Mouse (Mus musculus) cerebellum, adult 11 months (tissue): Measurements from ENCODE around the gene Bmp7.

ENCODE experiments used
- DNase-seq: peaks from one replicate; pipeline ENCODE4 v3.0.0; 2022

Gene Bmp7

DNA sequence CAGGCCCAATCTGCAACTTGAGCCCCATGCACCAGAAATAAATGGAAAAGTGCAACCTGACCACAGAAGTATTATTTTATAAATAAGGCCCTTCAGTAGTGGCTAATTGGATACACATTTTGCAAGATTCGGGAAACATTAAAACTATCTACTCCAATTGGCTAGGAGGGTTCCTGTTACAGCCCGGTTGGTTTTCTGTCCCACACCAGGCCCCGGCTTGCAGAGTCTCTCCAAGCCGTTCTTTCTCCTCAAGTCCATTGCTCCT, 93.9 kb downstream of the Bmp7 start:
- no peak for DNase-seq

DNA sequence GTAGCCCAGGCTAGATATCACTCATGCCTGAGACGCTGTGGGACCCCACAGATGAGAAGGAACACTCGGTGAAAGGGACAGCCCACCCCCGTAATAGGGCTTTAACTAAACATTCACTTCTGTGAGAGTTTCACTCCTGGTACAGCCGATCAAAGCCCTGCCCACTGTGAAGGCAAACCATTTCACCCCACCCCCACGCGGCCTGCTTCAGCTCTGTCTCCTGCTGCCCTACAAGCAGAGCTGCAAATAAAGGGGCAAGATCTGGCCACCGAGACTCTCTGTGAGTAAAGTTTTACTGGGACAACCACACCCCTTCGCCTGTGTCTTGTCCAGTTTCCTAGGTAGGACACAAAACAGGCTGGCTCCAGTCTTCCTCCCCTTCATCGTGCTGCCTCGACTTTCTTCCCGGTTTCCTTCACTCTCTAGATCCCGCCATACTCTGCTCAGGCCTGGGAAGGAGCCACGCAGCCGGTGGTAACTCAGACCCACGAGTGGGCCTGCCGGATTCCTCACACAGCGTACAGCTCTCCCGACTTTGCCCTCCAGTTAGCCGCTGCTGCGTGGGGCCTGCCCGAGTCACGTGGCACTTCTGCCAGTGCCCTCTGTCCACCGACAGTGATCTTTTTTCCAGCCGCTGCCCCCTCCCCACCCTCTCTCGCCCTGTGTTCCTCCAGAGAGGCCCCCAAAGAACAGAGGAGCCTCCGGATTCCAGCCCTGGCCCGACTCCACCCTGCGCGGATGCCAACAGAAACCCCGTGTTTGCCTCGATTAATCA, 94.4 kb downstream of the Bmp7 start:
- DNase-seq, result no peak

DNA sequence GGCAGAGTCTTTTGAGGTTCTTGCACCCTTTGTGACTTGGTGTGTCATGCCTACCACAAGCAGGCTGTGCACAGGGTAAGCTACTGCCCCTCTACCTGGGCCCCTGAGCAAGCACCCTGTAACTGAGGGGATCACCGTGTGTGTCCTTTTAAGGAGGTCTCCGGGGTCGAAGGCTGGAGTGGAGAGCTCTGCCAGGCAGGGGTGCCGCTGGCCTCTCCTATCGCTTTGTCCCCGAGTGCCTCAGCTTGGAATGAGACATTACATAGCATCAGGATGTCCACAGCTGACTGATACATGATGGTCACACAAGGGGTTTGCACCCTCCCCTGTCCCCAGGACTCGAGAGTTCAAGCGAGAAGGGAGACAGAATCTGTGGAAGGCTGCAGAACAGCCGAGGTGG, 96.2 kb downstream of the Bmp7 start:
- DNase-seq, result no peak

DNA sequence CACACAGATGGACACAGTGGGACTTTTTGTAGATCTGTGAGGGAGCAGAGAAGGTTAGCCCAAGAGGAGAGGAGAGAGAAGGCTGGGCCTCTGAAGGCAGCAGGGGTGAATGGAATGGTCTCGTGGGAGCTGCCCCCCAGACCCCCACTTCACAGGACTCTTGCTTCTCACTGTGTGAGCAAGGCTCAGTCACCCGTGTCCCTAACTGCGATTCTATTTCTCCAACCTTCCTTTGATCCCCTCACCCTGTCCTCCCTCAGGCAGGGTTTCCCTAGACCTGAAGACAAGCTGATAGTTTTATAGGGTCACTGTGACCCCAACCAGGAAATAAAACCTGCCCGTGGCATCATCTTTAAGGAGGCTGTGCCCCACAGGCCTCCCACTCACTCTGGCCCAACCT, 97.8 kb downstream of the Bmp7 start:
- no peak for DNase-seq

DNA sequence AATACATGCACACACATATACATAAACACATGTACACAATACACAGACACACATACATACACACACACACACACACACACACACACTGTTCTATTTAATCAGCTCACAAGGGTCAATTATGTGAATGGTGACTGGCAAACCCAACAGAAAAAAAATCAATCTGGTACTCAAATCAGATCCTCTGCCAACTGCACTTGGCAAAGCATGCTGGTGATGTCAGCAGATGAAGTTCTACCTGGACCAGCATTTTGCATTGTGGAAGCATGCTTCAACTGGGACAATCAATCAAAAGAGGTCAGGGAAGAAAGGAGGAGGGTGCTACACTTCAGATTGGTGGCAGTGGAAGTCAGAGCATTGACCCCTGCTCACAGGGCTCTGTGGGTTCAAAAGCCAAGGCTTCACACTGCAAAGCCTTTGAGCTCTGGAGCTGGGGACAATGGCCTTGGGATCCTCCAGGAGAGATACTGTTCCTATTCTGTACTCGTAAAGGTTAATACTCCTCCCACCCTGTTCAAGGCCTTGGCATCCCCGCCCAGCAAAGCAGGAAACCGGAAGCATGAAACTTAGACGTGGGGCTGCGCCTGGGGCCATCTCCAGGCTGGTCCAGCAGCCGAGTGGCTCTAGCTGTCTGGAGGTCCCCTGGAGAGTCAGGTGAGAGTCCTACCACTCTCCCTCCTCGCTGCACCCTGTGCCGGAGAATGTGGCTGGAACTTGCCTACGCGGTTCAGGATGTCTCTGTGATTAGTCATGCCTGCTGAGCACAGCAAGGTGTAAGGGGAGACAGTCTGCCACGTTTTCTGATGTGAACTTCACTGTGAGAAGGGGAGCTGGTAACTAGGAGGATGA, 99.0 kb downstream of the Bmp7 start:
- DNase-seq, result no peak

DNA sequence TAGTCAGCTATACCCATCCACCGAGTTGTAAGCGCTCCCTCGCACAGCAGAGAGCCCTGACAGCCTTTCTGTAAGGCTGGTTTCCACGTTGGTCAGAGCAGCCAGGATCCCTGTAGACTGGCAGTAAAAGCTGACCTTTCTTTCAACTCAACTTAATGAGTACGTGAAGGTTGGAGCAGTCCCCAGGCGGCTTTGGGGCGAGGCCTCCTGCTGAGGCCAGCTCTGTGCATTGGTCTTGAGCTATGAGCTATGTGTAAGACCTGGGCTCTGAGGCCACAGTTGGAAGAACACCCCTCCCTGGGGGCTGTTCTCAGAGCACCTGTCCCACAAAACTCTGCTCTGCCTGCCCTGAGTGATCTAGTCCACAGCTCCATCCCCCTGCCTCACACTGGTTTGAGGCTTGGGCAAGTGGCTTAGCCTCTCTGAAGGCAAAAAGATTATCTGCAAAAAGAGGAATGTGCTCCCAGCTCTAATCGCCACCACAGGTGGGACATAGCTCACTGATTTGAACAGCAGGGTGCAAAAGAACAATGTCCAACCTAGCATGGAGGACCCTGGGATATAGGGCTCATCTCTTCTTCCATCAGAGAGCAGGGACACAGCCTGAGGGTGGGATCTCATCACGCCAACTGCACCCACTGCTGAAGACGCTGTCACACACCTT, 100.7 kb downstream of the Bmp7 start:
- DNase-seq, result no peak

DNA sequence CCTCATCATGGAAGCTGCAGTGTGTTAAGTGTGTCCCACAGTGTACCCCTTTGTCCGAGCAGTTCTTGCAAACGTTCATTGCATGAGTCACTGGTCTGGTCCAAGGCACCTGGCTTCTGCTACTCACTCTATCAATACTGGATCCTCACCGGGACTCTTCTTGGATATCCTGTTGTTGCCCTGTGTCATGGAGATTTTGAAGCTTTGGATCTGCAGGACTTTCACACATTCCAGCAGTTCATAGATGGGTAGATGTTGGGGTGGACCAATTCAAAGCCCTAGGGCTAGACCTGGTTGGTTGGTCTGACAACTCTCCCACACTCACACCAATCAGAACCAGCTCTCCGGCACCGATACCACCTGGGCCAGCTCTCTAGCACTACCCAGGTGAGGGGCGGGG, 103.6 kb downstream of the Bmp7 start:
- DNase-seq, result no peak

DNA sequence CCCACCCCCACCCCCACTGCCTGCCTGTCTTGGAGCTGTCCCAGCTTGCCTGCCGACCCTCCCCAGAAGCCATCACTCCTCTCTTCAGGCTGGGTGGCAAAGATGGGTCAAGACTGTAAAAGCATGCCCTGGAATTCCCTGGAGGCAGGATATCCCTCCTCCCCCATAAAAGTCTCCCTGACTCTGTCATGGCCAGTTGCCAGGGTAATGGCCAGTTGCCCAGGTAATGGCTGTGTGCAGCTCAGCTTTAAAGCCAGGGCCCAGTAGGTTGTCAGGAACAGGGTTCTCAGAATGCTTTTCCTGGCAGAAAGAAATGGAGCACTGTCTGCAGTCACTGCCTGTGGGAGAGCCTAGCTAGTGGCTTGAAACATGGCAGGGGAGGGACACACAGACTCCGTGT, 106.9 kb downstream of the Bmp7 start:
- DNase-seq, result peak; percentile 12

DNA sequence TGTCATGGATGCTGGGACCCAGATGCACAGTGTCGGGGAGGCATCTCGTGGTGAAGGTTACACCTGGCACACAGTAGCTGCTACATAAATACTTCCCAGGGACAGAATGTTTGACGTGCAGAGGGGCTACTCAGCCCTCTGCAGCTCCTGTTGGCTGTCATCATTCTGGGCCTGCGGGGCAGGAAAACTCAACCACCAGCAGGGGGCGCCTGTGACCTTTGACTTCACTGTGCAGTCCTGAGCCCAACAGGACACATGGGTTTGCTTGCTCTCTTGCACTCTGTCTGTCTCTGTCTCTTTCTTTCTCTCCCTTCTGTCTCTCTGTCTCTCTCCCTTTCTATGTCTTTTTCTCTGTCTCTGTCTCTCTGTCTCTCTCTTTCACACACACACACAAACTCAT, 108.4 kb downstream of the Bmp7 start:
- DNase-seq, result peak; percentile 21

DNA sequence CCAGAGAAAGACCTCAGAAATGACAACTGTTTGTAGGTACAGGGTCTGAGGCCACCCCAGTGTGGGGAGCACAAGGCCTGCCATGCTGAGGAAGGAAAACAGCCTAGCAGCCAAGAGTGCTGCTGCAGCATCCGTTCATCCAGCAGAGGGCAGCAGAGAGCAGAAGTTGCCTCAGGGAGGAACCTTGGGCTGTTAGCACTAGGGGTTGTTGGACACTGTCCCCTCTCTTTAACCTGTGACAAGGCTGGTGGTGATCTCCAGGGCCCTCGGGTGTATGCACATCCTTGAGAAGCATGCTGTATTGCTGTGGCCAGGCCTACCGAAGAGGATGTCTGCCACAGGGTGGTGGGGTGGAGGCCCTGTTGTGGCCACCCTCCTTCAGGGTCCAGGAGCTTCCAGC, 109.0 kb downstream of the Bmp7 start:
- DNase-seq, result peak; percentile 53

DNA sequence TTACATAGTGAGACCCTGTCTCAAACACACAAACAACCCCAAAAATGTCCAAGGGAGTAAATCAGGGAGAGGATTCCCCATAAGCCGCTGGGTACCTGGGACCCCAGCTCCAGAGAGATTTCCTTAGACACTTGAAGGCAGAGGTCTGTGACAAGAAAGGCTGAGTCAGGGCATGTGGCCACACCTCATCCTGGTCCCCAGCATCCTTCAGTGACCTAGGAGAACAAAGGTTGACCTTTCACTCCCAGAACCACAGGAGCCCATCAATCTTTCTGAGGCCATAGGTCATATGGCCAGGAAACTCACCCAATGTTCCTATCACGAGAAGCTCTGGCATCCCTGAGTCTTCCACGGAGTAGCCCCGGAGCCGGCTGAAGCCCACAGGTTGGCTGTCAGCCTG, 111.9 kb downstream of the Bmp7 start:
- DNase-seq, result no peak

DNA sequence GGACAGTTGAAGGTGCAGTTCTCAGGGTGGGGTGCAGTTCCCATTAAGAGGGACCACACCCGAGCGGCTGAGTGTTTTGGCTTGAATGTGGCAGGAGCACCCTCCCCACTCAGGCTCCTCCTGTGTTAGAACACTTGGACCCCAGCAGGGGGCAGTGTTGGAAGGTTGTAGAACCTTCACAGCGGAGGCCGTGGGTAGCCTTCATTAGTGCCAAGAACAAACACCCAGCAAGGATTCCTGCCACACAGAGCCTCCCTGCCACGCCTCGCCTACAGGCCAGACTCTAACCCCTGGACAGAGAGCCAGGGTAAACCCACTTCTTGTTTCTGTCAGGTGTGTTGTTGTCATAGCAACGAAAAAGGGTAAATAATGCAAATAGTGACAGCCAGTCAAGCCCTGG, 112.6 kb downstream of the Bmp7 start:
- no peak for DNase-seq

DNA sequence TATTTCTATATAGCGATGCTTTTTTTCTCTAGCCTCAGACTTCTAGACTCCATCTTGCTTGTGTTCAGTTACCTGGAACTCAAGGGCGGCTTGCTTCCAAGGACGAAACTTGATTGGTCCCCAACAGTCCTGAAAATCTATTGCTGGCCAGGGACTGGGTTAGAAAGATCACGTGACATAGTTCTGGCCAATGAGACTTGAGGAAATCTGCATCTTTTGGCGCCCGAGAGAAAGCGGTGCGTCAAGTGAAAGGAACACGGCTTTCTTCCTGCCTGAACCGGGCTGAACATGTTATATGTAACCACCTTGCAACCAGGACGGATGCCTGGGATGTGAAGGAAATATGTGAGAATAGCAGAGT, 114.4 kb downstream of the Bmp7 start:
- DNase-seq, result no peak

DNA sequence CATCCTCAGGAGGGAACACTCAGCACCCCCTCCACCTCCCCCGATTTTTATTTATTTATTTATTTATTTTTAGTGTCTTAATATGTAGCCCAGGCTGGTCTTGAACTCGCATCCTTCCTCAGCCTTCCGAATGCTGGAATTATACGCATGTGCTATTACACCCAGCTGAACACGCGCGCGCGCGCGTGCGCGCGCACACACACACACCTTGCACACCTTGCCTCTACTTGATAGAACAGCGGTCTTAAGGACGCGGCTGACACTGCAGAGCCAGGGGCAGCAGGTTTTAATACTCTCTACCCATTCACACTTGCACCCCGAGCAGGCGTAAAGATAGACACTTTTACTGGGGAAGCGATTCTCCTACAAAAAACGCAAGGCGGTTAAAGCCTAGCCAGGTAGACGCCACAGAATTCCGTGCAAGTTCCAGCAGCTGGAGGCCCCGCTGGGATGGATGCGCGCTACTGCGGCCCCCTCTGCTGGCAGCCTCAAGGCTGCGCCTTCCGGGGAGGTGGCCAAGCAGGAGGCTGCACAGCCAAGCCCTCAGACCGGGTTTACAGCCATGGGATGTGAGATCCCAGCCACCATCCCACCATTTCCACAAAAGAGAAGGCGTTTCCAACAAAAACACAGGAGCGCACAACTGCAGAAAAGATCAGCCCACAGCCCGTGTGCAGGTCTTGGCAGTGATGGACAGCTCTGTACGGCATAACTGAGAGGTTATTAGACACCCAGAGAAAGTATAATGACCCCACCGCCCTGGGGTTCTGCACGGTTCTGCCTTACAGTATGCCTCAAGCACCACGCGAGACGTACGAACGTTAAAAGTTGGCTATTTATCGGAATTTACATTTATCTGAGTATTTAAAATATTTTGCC, 115.0 kb downstream of the Bmp7 start:
- DNase-seq, result no peak

DNA sequence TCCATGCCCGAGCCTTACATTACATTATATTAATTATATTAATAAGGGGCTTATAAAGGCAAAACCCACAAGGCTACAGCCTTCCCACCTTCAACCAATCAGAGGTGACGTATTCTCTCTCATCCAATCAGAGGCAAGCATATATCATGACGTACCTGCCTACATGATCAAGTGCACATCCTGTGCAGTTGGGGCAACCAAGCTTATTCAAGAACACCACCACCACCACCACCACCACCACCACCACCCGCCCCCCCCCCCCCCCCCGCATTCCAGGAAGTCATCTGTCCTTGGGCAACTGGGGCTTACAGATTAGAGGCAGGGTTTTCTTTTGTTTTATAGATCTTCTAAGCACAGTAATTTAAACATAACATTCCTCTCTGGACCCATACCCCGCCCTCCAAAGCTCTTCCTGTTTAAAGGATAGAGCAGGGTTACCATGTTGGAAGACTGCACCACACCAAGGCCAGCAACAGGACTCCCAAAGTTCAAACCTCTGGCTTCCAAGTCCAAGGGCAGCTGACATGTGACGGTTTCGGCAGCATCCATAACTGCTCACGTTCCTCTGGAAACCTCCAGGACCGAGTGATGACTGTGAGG, 121.4 kb downstream of the Bmp7 start:
- no peak for DNase-seq
